Mouse (Mus musculus): Measurements from ENCODE around the gene Rara. TPM values are rescaled to one million over a fixed set of nuclear protein-coding genes. Genes with fewer than 3 reads are reported as not detected.
"Not testable (repeated sequence)": the region's sequence is repeated elsewhere in the genome, so short reads cannot be mapped to it uniquely, and the experiment has no call there.

The Rara gene
- polyA plus RNA-seq, 1 experiment from 2014 or later: 26.2 TPM

DNA sequence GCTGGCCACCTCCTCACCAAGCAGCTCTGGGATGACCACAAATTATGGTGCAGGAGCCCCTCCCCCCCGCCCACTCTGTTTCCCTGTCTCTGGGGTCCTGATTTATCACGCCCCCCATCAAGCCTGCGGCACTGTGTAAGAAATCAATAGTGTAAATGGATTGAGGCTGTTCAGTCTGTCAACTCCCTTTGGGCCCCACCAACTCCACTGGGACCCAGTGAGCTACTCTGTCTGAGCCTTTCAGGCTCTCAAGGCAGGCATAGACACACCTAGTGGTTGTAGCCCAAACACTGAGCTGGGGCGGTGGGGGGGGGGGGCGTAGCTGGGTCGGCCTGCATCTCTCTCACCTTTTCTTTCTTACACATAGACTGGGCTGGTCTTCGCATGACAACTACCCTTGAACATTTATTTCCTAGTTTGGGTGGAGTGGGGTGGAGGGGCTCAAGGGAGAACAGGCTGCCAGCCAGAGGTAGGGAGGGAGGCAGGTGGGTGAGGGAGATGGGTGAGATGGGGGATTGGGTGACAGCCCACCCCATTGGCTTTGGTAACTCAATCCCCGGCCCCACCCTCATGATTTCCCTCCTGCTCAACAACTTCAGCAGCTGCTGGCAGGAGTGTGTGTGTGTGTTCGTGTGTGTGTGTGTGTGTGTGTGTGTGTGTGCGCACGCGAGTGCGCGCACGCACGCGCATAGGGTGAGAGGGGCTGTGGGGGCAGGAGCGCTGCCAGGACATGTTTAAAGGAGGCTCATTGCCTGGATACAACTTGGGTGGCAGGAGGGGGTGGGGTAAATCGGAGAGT is 4.9 kb downstream of the Rara start:
- Histone ChIP-seq H3K4me2 (peak overlapping the region; percentile 76), H3K9ac (0 out of 2 replicates have a peak overlapping the region, but pooled peaks have one; percentile 47), H3K4me1 (replicated peaks) (peaks cover 83% of the 10 kb centered on the region), H3K27ac (peak overlapping the region; percentile 99), H3K9me3 (replicated peaks) (no peaks in the 10 kb centered on the region), H3K4me3 (no peak overlapping the region), H3K36me3 (no peaks in the 10 kb centered on the region), H3K27me3 (no peaks in the 10 kb centered on the region)
- no peak for ATAC-seq (replicated peaks; ENCODE audit: insufficient number of reproducible peaks, insufficient read depth, low FRiP score, low read depth)
- 27% methylated on average over 19 of the region's 19 CpGs for WGBS

DNA sequence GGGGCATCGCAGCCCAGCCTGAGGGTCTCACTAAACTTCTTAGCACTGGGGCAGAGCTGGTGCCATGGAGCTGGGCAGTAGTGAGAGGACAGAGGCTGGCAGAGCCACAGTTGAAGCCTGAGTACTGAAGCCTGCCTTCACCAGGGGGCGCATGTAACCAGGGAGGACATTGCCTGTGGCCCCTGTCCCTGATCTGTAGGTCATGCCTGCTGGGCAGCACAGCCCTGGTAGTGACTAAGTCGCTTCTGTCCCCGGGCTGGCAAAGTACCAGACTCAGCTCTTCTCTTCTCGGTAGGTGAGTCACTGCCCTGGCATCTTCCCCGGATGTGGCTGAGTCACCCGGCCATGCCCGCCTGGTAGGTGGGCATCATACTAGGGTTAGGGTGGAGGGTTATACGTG is 5.5 kb downstream of the Rara start:
- Histone ChIP-seq H3K4me3 (no peak overlapping the region), H3K9ac (peak overlapping the region; percentile 25; the same call in 1 of the 2 replicates), H3K27ac (peak overlapping the region; percentile 99), H3K9me3 (replicated peaks) (no peaks in the 10 kb centered on the region), H3K4me1 (replicated peaks) (peaks cover 78% of the 10 kb centered on the region), H3K4me2 (peak overlapping the region; percentile 76), H3K27me3 (no peaks in the 10 kb centered on the region), H3K36me3 (no peaks in the 10 kb centered on the region)
- ATAC-seq (replicated peaks; ENCODE audit: insufficient number of reproducible peaks, insufficient read depth, low FRiP score, low read depth): no peak
- 27% methylated on average over 9 of the region's 9 CpGs for WGBS

- not testable (repeated sequence) for H3K9me3 ChIP-seq (replicated peaks); ATAC-seq (replicated peaks; ENCODE audit: insufficient number of reproducible peaks, insufficient read depth, low FRiP score, low read depth); H3K27me3 ChIP-seq; H3K4me2 ChIP-seq; H3K9ac ChIP-seq; H3K36me3 ChIP-seq; H3K4me3 ChIP-seq
- Histone ChIP-seq H3K27ac (peak overlapping the region; percentile 99), H3K4me1 (replicated peaks) (peaks cover 78% of the 10 kb centered on the region)
- 96% methylated on average over 2 of the region's 2 CpGs for WGBS
Observed at GRCm38 (mm10) chr11:98933847-98934246, 6.2 kb downstream of the Rara start.

GRCm38 (mm10) chr11:98934367-98934766 is 6.7 kb downstream of the Rara start:
- Histone ChIP-seq H3K4me2 (no peak overlapping the region), H3K4me3 (no peak overlapping the region), H3K27ac (no peak overlapping the region), H3K36me3 (no peaks in the 10 kb centered on the region), H3K9me3 (replicated peaks) (no peaks in the 10 kb centered on the region), H3K4me1 (replicated peaks) (peaks cover 78% of the 10 kb centered on the region), H3K9ac (no peak overlapping the region), H3K27me3 (no peaks in the 10 kb centered on the region)
- ATAC-seq (replicated peaks; ENCODE audit: insufficient number of reproducible peaks, insufficient read depth, low FRiP score, low read depth): no peak
- WGBS: 86% methylated on average over 3 of the region's 3 CpGs

DNA sequence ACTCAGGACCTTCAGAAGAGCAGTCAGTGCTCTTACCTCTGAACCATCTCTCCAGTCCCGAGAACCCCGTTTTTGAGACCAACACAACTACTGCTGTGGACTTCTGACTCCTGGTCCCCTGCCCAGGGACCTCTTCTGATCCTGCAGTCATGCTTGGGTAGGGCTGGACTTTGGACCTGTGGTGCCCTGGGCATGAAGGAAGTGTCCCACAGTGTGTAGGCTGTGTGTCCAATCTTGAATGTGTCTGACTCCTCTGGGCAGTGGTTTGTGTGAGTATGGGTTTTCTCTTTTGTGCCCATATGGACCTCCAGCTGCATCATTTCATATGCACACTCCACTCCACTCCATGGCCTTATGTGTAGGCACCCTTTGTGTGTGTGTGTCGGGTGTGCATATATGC is 7.5 kb downstream of the Rara start:
- Histone ChIP-seq H3K4me3 (no peak overlapping the region), H3K9ac (no peak overlapping the region), H3K36me3 (no peaks in the 10 kb centered on the region), H3K27me3 (no peaks in the 10 kb centered on the region), H3K4me2 (no peak overlapping the region), H3K27ac (no peak overlapping the region; the same call in 1 of the 2 replicates), H3K4me1 (replicated peaks) (peaks cover 78% of the 10 kb centered on the region), H3K9me3 (replicated peaks) (no peaks in the 10 kb centered on the region)
- ATAC-seq (replicated peaks; ENCODE audit: insufficient number of reproducible peaks, insufficient read depth, low FRiP score, low read depth): no peak
- 90% methylated on average over 3 of the region's 3 CpGs for WGBS

DNA sequence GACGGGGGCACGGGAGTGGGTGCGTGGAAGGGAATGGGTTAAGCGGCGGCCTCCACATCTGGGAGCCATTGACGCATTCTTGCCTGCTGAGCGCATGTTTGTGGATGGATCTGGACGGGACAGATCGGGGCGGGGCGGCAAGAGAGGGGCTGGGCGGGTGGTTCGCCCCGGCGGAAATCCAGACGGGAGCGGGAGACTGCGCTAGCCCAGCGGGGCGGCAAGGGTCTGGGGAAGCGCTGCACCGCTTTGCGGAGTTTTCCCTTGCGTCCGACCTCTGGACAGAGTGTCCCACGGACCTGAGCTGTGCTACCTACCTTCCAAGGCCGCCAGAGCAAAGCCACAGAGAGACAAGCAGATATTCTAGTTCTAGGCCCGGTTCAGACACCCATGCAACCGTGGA is 8.6 kb downstream of the Rara start:
- WGBS: 3% methylated on average over 29 of the region's 29 CpGs
- Histone ChIP-seq H3K9me3 (replicated peaks) (no peaks in the 10 kb centered on the region), H3K27ac (peak overlapping the region; percentile 99), H3K4me3 (peak overlapping the region; percentile 80), H3K36me3 (no peaks in the 10 kb centered on the region), H3K4me1 (replicated peaks) (peaks cover 78% of the 10 kb centered on the region), H3K9ac (peak overlapping the region; percentile 63), H3K27me3 (no peaks in the 10 kb centered on the region), H3K4me2 (peak overlapping the region; percentile 83)
- ATAC-seq (replicated peaks; ENCODE audit: insufficient number of reproducible peaks, insufficient read depth, low FRiP score, low read depth): peak; percentile 36

DNA sequence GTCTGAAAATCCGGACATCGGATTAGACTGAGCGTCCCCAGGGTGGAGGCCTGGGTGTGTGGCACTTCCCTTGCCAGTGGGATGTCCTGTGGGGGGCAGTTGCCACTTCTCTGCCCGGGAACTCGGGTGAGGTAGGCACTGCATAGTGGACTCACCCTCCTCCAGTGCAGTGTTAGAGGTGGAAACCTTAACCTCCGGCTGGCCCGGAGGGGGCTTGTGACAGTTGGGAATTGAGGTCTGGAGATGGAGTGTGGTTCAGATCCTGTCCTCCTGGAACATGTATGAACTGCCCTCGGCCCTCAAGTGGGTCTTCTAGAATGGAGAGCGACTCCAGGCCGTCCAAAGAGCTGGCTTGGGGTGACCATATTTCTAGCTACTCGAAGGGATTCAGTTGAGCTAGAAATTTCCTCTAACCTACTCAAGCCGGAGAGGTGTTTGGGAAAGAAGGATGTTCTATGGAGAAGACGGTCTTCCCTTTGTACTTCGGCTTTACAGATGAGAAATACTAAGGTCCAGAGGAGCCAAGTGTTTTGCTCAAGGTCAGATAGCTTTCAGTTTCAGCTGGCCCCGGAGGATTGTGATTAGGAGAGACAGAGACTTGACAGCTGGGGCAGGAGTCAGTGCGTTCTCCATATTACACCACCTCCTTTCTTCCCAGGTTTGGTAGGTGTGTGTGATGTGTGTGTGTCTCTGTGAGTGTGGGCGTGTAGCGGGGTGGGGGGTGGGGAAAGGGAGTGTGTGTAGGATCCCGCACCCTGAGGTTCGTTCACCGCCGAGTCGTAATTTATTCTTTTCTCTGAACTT is 9.2 kb downstream of the Rara start:
- H3K9ac ChIP-seq: peak overlapping the region; percentile 63
- WGBS: 2% methylated on average over 23 of the region's 23 CpGs
- H3K4me3 ChIP-seq: peak overlapping the region; percentile 80
- H3K4me1 ChIP-seq (replicated peaks): peaks cover 78% of the 10 kb centered on the region
- no peaks in the 10 kb centered on the region for H3K9me3 ChIP-seq (replicated peaks)
- no peaks in the 10 kb centered on the region for H3K27me3 ChIP-seq
- ATAC-seq (replicated peaks; ENCODE audit: insufficient number of reproducible peaks, insufficient read depth, low FRiP score, low read depth): peak; percentile 8
- no peaks in the 10 kb centered on the region for H3K36me3 ChIP-seq
- H3K4me2 ChIP-seq: peak overlapping the region; percentile 83
- H3K27ac ChIP-seq: peak overlapping the region; percentile 99

GRCm38 (mm10) chr11:98937410-98937913 is 9.8 kb downstream of the Rara start:
- H3K9ac ChIP-seq: peak overlapping the region; percentile 85

GRCm38 (mm10) chr11:98937914-98938694 is 10.5 kb downstream of the Rara start:
- Histone ChIP-seq H3K9ac (peak overlapping the region; percentile 85), H3K4me3 (peak overlapping the region; percentile 80), H3K4me1 (replicated peaks) (peaks cover 78% of the 10 kb centered on the region), H3K36me3 (no peaks in the 10 kb centered on the region), H3K4me2 (peak overlapping the region; percentile 83), H3K27me3 (no peaks in the 10 kb centered on the region), H3K27ac (peak overlapping the region; percentile 99), H3K9me3 (replicated peaks) (no peaks in the 10 kb centered on the region)
- no peak for ATAC-seq (replicated peaks; ENCODE audit: insufficient number of reproducible peaks, insufficient read depth, low FRiP score, low read depth)
- WGBS: under 1% methylated on average over 39 of the region's 39 CpGs

More at GRCm38 (mm10) chr11:98937410-98937913, 9.8 kb downstream of the Rara start:
- H3K4me3 ChIP-seq: peak overlapping the region; percentile 80
- no peaks in the 10 kb centered on the region for H3K27me3 ChIP-seq
- peak overlapping the region; percentile 83 for H3K4me2 ChIP-seq
- H3K36me3 ChIP-seq: no peaks in the 10 kb centered on the region
- H3K27ac ChIP-seq: peak overlapping the region; percentile 99
- H3K4me1 ChIP-seq (replicated peaks): peaks cover 78% of the 10 kb centered on the region
- ATAC-seq (replicated peaks; ENCODE audit: insufficient number of reproducible peaks, insufficient read depth, low FRiP score, low read depth): peak; percentile 89
- WGBS: under 1% methylated on average over 37 of the region's 38 CpGs
- H3K9me3 ChIP-seq (replicated peaks): no peaks in the 10 kb centered on the region

- Histone ChIP-seq H3K36me3 (no peaks in the 10 kb centered on the region), H3K27me3 (no peaks in the 10 kb centered on the region), H3K27ac (peak overlapping the region; percentile 99), H3K4me2 (peak overlapping the region; percentile 83), H3K4me3 (peak overlapping the region; percentile 80), H3K4me1 (replicated peaks) (peaks cover 78% of the 10 kb centered on the region), H3K9ac (peak overlapping the region; percentile 85), H3K9me3 (replicated peaks) (no peaks in the 10 kb centered on the region)
- WGBS: 34% methylated on average over 7 of the region's 7 CpGs
- no peak for ATAC-seq (replicated peaks; ENCODE audit: insufficient number of reproducible peaks, insufficient read depth, low FRiP score, low read depth)
Observed at GRCm38 (mm10) chr11:98938701-98939083, 11.1 kb downstream of the Rara start.
